Mouse (Mus musculus) heart, embryonic 16.5 days (tissue): ENCODE results near the gene Osbpl10. TPM values are rescaled to one million over a fixed set of nuclear protein-coding genes. Genes with fewer than 3 reads are reported as not detected.

ENCODE experiments used
- ATAC-seq: fragments of 200-750 bp; cut with Nextera tagmentation; replicated peaks from 2 replicates; pipeline ENCODE4 v1.8.0; 2017; ENCODE audit warnings: moderate number of reproducible peaks; ENCODE audit not compliant: insufficient read depth, low FRiP score; ENCODE audit errors: extremely low read depth
- H3K27ac ChIP-seq: fragments of 300-500 bp; sonication (generic); 2 replicates; pipeline ENCODE4 v1.5.1; 2014; ENCODE audit warnings: mild to moderate bottlenecking, low read length, control low read depth, moderate library complexity
- H3K27me3 ChIP-seq: fragments of 300-500 bp; sonication (generic); 2 replicates; pipeline ENCODE4 v1.6.1; 2014; ENCODE audit warnings: low read length, mixed read lengths; ENCODE audit not compliant: control insufficient read depth, insufficient read depth
- H3K36me3 ChIP-seq: fragments of 300-500 bp; sonication (generic); 2 replicates; pipeline ENCODE4 v1.6.1; 2014; ENCODE audit not compliant: control insufficient read depth, insufficient read depth
- H3K4me1 ChIP-seq: fragments of 300-500 bp; sonication (generic); 2 replicates; pipeline ENCODE4 v1.6.1; 2014; ENCODE audit warnings: low read length, mixed read lengths; ENCODE audit not compliant: control insufficient read depth, insufficient read depth
- H3K4me2 ChIP-seq: fragments of 300-500 bp; sonication (generic); 2 replicates; pipeline ENCODE4 v1.6.1; 2014; ENCODE audit warnings: low read depth, mild to moderate bottlenecking, control low read depth, low read length
- H3K4me3 ChIP-seq: fragments of 300-500 bp; sonication (generic); 2 replicates; pipeline ENCODE4 v1.5.1; 2014; ENCODE audit warnings: mild to moderate bottlenecking, control low read depth, low read length
- H3K9ac ChIP-seq: fragments of 300-500 bp; sonication (generic); 2 replicates; pipeline ENCODE4 v1.6.1; 2014; ENCODE audit warnings: low read length, control low read depth
- H3K9me3 ChIP-seq: fragments of 300-500 bp; sonication (generic); replicated peaks from 2 replicates; pipeline ENCODE4 v1.6.1; 2016; ENCODE audit warnings: low read length; ENCODE audit not compliant: control insufficient read depth
- WGBS: fragments of 180-500 bp; shearing (Covaris S2); extraction: QIAGEN DNeasy Blood & Tissue Kit; methylation state at CpG from one replicate; pipeline ENCODE4 v1.1.7; 2014; 5-methylcytosine and 5-hydroxymethylcytosine counted together
- polyA plus RNA-seq: library from polyadenylated mRNA; unstranded; fragments of >200 nt; fragmentation: Nextera tagmentation; extraction: Ambion mirVana; gene quantifications from 2 replicates; pipeline ENCODE4 v1.2.1, GENCODE M21; 2015

Osbpl10 gene
- polyA plus RNA-seq, 1 experiment from 2014 or later: 5.1 TPM

DNA sequence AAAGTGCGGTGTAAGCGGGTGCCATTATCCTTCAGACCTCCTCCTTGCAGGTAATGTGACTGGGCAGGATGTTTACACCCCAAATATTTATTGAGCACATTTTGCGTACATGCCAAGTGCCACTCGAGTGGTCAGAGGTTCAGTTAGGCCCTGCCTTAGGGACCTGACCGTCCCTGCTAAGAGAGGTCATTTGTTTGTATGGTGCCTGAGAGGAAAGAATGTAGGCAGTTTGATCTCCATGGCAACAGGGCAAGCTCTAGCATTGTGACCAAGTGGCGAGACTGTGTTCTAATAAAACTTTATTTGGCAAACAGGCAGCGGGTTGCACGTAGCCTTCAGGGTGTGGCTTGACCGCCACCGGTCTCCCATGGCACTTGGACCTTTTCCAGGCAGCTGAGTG lies 12.1 kb downstream of the Osbpl10 start:
- no peak overlapping the region for H3K4me3 ChIP-seq
- ATAC-seq: no peak
- no peaks in the 10 kb centered on the region; the same call in 1 of the 2 replicates for H3K36me3 ChIP-seq
- no peak overlapping the region for H3K4me2 ChIP-seq
- H3K27ac ChIP-seq: no peak overlapping the region
- no peak overlapping the region for H3K9ac ChIP-seq
- no peaks in the 10 kb centered on the region; the same call in 1 of the 2 replicates for H3K4me1 ChIP-seq
- WGBS: 76% methylated on average over 10 of the region's 10 CpGs
- H3K9me3 ChIP-seq: peaks cover 7% of the 10 kb centered on the region
- no peaks in the 10 kb centered on the region for H3K27me3 ChIP-seq

DNA sequence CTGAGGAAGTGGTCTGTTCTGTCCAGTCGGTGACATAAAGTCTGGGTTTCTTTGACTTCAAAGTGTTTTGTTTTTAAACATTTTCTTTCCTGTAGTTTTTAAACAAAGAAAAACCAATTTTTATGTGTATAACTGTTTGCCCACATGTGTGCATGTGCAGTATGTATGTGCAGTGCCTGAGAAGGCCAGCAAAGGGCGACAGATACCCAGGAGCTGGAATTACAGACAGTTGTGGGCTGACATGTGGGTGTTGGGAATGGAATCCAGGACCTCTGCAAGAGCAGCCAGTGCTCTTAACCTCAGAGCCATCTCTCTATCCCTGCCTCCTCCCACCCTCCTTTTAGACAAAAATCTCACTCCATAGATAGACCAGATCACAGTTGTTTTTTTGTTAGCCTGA lies 14.2 kb downstream of the Osbpl10 start:
- no peak overlapping the region for H3K27ac ChIP-seq
- H3K27me3 ChIP-seq: no peaks in the 10 kb centered on the region
- no peak overlapping the region for H3K4me3 ChIP-seq
- WGBS: 94% methylated on average over 2 of the region's 2 CpGs
- H3K9ac ChIP-seq: no peak overlapping the region
- no peaks in the 10 kb centered on the region; the same call in 1 of the 2 replicates for H3K36me3 ChIP-seq
- no peak overlapping the region for H3K4me2 ChIP-seq
- ATAC-seq: no peak
- no peaks in the 10 kb centered on the region; the same call in 1 of the 2 replicates for H3K4me1 ChIP-seq
- H3K9me3 ChIP-seq: peaks cover 7% of the 10 kb centered on the region

- Histone ChIP-seq H3K36me3 (no peaks in the 10 kb centered on the region; the same call in 1 of the 2 replicates), H3K27ac (no peak overlapping the region), H3K4me1 (no peaks in the 10 kb centered on the region), H3K4me2 (no peak overlapping the region), H3K4me3 (no peak overlapping the region), H3K9me3 (peaks cover 7% of the 10 kb centered on the region), H3K9ac (no peak overlapping the region), H3K27me3 (no peaks in the 10 kb centered on the region)
- 62% methylated on average over 4 of the region's 4 CpGs for WGBS
- ATAC-seq: no peak
These were observed 16.9 kb downstream of the Osbpl10 start for GRCm38 (mm10) chr9:114995250-114995649.

- H3K36me3 ChIP-seq: no peaks in the 10 kb centered on the region; the same call in 1 of the 2 replicates
- peaks cover 7% of the 10 kb centered on the region for H3K9me3 ChIP-seq
- no peak overlapping the region for H3K27ac ChIP-seq
- no peaks in the 10 kb centered on the region for H3K4me1 ChIP-seq
- H3K4me3 ChIP-seq: no peak overlapping the region
- no peak overlapping the region for H3K9ac ChIP-seq
- H3K4me2 ChIP-seq: no peak overlapping the region
- no peaks in the 10 kb centered on the region for H3K27me3 ChIP-seq
- no peak for ATAC-seq
- 87% methylated on average over 4 of the region's 4 CpGs for WGBS
These were observed 17.3 kb downstream of the Osbpl10 start for GRCm38 (mm10) chr9:114995716-114996115.

- H3K4me1 ChIP-seq: no peaks in the 10 kb centered on the region
- no peak overlapping the region for H3K4me3 ChIP-seq
- peaks cover 7% of the 10 kb centered on the region for H3K9me3 ChIP-seq
- WGBS: 94% methylated on average over 6 of the region's 6 CpGs
- H3K9ac ChIP-seq: no peak overlapping the region
- no peaks in the 10 kb centered on the region; the same call in 1 of the 2 replicates for H3K36me3 ChIP-seq
- no peak overlapping the region for H3K27ac ChIP-seq
- H3K4me2 ChIP-seq: no peak overlapping the region
- H3K27me3 ChIP-seq: no peaks in the 10 kb centered on the region
- no peak for ATAC-seq
These were observed 18.1 kb downstream of the Osbpl10 start for GRCm38 (mm10) chr9:114996489-114996888.

DNA sequence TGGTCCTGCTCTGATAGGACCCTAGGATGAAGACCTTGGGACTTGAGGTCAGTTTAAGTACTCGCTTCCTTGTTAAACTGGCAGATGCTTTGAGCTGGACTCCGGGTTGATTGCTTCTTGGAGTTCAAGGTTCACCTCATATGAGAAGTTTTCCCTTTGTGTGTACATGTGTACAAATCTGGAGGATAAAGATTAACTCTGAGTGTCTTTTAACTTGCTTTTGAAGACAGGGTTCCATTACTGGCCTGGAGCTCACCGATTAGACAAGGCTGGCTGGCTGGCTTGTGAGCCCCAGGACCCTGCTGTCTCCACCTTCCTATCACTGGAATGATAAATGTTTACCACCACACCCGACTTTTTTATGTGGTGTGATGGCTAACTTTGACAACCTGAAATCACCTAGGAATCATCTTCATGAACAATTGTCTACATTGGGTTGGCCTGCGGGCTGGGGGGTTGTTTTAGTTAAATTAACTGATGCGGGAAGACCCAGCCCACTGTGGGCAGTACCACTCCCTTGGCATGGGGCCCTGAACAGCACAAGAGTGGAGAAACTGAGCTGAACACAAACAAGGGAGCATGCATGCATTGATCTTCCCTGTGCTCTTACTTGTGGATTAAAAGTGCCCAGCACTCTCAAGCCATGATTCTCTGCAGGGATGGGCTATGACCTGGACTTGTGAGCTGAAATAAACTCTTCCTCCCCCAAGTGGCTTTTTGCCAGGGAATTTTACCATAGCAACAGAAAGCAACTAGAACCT lies 20.8 kb downstream of the Osbpl10 start:
- H3K36me3 ChIP-seq: no peaks in the 10 kb centered on the region
- no peak overlapping the region for H3K9ac ChIP-seq
- no peak for ATAC-seq
- H3K4me3 ChIP-seq: no peak overlapping the region
- H3K4me2 ChIP-seq: no peak overlapping the region
- H3K27me3 ChIP-seq: no peaks in the 10 kb centered on the region
- WGBS: 83% methylated on average over 6 of the region's 6 CpGs
- H3K9me3 ChIP-seq: no peaks in the 10 kb centered on the region
- H3K27ac ChIP-seq: no peak overlapping the region
- no peaks in the 10 kb centered on the region for H3K4me1 ChIP-seq

GRCm38 (mm10) chr9:114999771-115000146 lies 21.4 kb downstream of the Osbpl10 start:
- H3K9me3 ChIP-seq: no peaks in the 10 kb centered on the region
- H3K27ac ChIP-seq: no peak overlapping the region
- H3K36me3 ChIP-seq: no peaks in the 10 kb centered on the region
- no peaks in the 10 kb centered on the region for H3K4me1 ChIP-seq
- H3K4me2 ChIP-seq: no peak overlapping the region
- H3K9ac ChIP-seq: no peak overlapping the region
- 49% methylated on average over 5 of the region's 5 CpGs for WGBS
- no peak for ATAC-seq
- no peaks in the 10 kb centered on the region for H3K27me3 ChIP-seq
- H3K4me3 ChIP-seq: no peak overlapping the region

DNA sequence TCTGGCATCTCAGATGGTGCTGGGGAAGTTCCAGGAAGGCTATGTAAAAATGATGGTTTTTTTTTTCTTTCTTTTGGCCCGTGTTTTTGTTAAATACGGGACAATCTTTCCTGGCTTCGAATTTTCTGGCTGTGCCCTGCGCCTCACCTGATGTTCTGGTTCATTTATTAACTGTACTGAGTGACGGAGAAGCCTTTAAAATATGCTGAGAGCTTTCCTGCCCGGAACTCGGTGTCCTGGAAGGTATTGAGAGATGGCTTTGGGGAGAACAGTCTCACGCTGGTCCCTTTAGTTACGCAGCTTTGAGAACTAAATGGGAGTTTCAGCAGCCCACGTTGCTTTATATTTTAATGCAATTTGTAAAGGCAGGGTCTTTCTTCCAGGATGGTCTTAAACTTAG lies 27.1 kb downstream of the Osbpl10 start:
- 82% methylated on average over 10 of the region's 10 CpGs for WGBS
- 0 out of 2 replicates have a peak, but pooled peaks cover 2% of the 10 kb centered on the region for H3K36me3 ChIP-seq
- no peak overlapping the region for H3K27ac ChIP-seq
- no peaks in the 10 kb centered on the region for H3K27me3 ChIP-seq
- no peak overlapping the region for H3K4me3 ChIP-seq
- no peak for ATAC-seq
- peaks cover 7% of the 10 kb centered on the region for H3K9me3 ChIP-seq
- no peak overlapping the region for H3K4me2 ChIP-seq
- no peak overlapping the region for H3K9ac ChIP-seq
- H3K4me1 ChIP-seq: peaks cover 6% of the 10 kb centered on the region

GRCm38 (mm10) chr9:115007776-115008175 lies 29.4 kb downstream of the Osbpl10 start:
- Histone ChIP-seq H3K36me3 (0 out of 2 replicates have a peak, but pooled peaks cover 2% of the 10 kb centered on the region), H3K9ac (no peak overlapping the region), H3K27ac (peak overlapping the region; percentile 20; the same call in 1 of the 2 replicates), H3K4me1 (peaks cover 6% of the 10 kb centered on the region), H3K4me3 (no peak overlapping the region), H3K4me2 (no peak overlapping the region), H3K27me3 (no peaks in the 10 kb centered on the region), H3K9me3 (peaks cover 7% of the 10 kb centered on the region)
- 41% methylated on average over 6 of the region's 6 CpGs for WGBS
- no peak for ATAC-seq
